Mouse (Mus musculus) hindbrain, embryonic 13.5 days (tissue): ENCODE data around the gene Mefv. TPM values are rescaled to one million over a fixed set of nuclear protein-coding genes. Genes with fewer than 3 reads are reported as not detected.

Experiments used
- ATAC-seq: fragments of 200-750 bp; cut with Nextera tagmentation; 2 replicates; pipeline ENCODE4 v1.8.0; 2017; ENCODE audit warnings: moderate TSS enrichment; ENCODE audit not compliant: low FRiP score
- H3K27ac ChIP-seq: fragments of 300-500 bp; sonication (generic); 2 replicates; pipeline ENCODE4 v1.5.1; 2015; ENCODE audit warnings: inconsistent platforms, mild to moderate bottlenecking, moderate library complexity
- H3K27me3 ChIP-seq: fragments of 300-500 bp; sonication (generic); 2 replicates; pipeline ENCODE4 v1.6.1; 2015; ENCODE audit warnings: mild to moderate bottlenecking, inconsistent platforms
- H3K36me3 ChIP-seq: fragments of 300-500 bp; sonication (generic); 2 replicates; pipeline ENCODE4 v1.6.1; 2015; ENCODE audit warnings: mild to moderate bottlenecking, inconsistent platforms
- H3K4me1 ChIP-seq: fragments of 300-500 bp; sonication (generic); replicated peaks from 2 replicates; pipeline ENCODE4 v1.6.1; 2015; ENCODE audit warnings: inconsistent platforms
- H3K4me2 ChIP-seq: fragments of 300-500 bp; sonication (generic); 2 replicates; pipeline ENCODE4 v1.6.1; 2015; ENCODE audit warnings: inconsistent platforms, mild to moderate bottlenecking, moderate library complexity
- H3K4me3 ChIP-seq: fragments of 300-500 bp; sonication (generic); 2 replicates; pipeline ENCODE4 v1.5.1; 2015; ENCODE audit warnings: mild to moderate bottlenecking, inconsistent platforms
- H3K9ac ChIP-seq: fragments of 300-500 bp; sonication (generic); 2 replicates; pipeline ENCODE4 v1.6.1; 2015; ENCODE audit warnings: mild to moderate bottlenecking, inconsistent platforms
- H3K9me3 ChIP-seq: fragments of 300-500 bp; sonication (generic); 2 replicates; pipeline ENCODE4 v1.6.1; 2016; ENCODE audit warnings: inconsistent platforms
- WGBS: fragments of 180-500 bp; shearing (Covaris S2); methylation state at CpG from one replicate; pipeline ENCODE4 v1.1.7; 2015; 5-methylcytosine and 5-hydroxymethylcytosine counted together
- polyA plus RNA-seq: library from polyadenylated mRNA; unstranded; fragments of >200 nt; fragmentation: Nextera tagmentation; extraction: Ambion mirVana; gene quantifications from 2 replicates; pipeline ENCODE4 v1.2.1, GENCODE M21; 2015

Gene Mefv
- not detected in 2 replicates for polyA plus RNA-seq

- Histone ChIP-seq H3K4me2 (no peak within 1 kb of the TSS), H3K27me3 (no peaks in the 10 kb centered on the region), H3K9me3 (no peaks in the 10 kb centered on the region), H3K36me3 (no peaks in the 10 kb centered on the region), H3K9ac (no peak within 1 kb of the TSS), H3K27ac (no peak within 1 kb of the TSS), H3K4me3 (no peak within 1 kb of the TSS), H3K4me1 (no peaks in the 10 kb centered on the region)
- 95% methylated on average over 6 of the region's 6 CpGs for WGBS
- ATAC-seq: no peak
These were observed at the start of gene Mefv for GRCm38 (mm10) chr16:3717980-3718379. TSS of gene Mefv (minus strand) at chr16:3718097.

- peaks cover 25% of the 10 kb centered on the region for H3K4me1 ChIP-seq
- peaks cover 69% of the 10 kb centered on the region for H3K36me3 ChIP-seq
- ATAC-seq: no peak
- 97% methylated on average over 3 of the region's 3 CpGs for WGBS
- peaks cover 30% of the 10 kb centered on the region for H3K9me3 ChIP-seq
- no peak overlapping the region for H3K4me3 ChIP-seq
- H3K27me3 ChIP-seq: no peaks in the 10 kb centered on the region
- H3K9ac ChIP-seq: no peak overlapping the region
- no peak overlapping the region for H3K27ac ChIP-seq
- no peak overlapping the region for H3K4me2 ChIP-seq
These were observed 31.1 kb upstream of the Mefv start for GRCm38 (mm10) chr16:3748976-3749375.

- H3K36me3 ChIP-seq: peaks cover 47% of the 10 kb centered on the region
- peaks cover 31% of the 10 kb centered on the region for H3K4me1 ChIP-seq
- H3K4me3 ChIP-seq: peak overlapping the region; percentile 81
- H3K4me2 ChIP-seq: peak overlapping the region; percentile 97
- H3K27me3 ChIP-seq: no peaks in the 10 kb centered on the region
- ATAC-seq: no peak
- peak overlapping the region; percentile 35; the same call in 1 of the 2 replicates for H3K9ac ChIP-seq
- peaks cover 27% of the 10 kb centered on the region for H3K9me3 ChIP-seq
- WGBS: 92% methylated on average over 4 of the region's 4 CpGs
- H3K27ac ChIP-seq: no peak overlapping the region
These were observed 27.8 kb upstream of the Mefv start for GRCm38 (mm10) chr16:3745656-3746055.

GRCm38 (mm10) chr16:3744186-3744700 is 26.3 kb upstream of the Mefv start:
- under 1% methylated on average over 26 of the region's 32 CpGs for WGBS
- H3K4me1 ChIP-seq: peaks cover 31% of the 10 kb centered on the region
- peak overlapping the region; percentile 81 for H3K4me3 ChIP-seq
- peak overlapping the region; percentile 97 for H3K4me2 ChIP-seq
- H3K27ac ChIP-seq: peak overlapping the region; percentile 81
- H3K27me3 ChIP-seq: peaks cover 5% of the 10 kb centered on the region; the same call in 1 of the 2 replicates
- peaks cover 33% of the 10 kb centered on the region for H3K36me3 ChIP-seq
- peaks cover 14% of the 10 kb centered on the region for H3K9me3 ChIP-seq
- H3K9ac ChIP-seq: peak overlapping the region; percentile 92
- ATAC-seq: no peak

- WGBS: under 1% methylated on average over 42 of the region's 42 CpGs
- ATAC-seq: peak; percentile 98
- peak within 1 kb of the TSS; percentile 97 for H3K4me2 ChIP-seq
- H3K36me3 ChIP-seq: peaks cover 27% of the 10 kb centered on the region
- peak within 1 kb of the TSS; percentile 92 for H3K9ac ChIP-seq
- H3K27ac ChIP-seq: peak within 1 kb of the TSS; percentile 90
- peaks cover 9% of the 10 kb centered on the region; the same call in 1 of the 2 replicates for H3K27me3 ChIP-seq
- peaks cover 8% of the 10 kb centered on the region for H3K9me3 ChIP-seq
- H3K4me3 ChIP-seq: peak within 1 kb of the TSS; percentile 81
- peaks cover 31% of the 10 kb centered on the region for H3K4me1 ChIP-seq
These were observed 25.7 kb upstream of the Mefv start, which contains the start of gene Zfp263 for GRCm38 (mm10) chr16:3743503-3744185. TSS of gene Zfp263 (plus strand) at chr16:3744093.

GRCm38 (mm10) chr16:3742466-3742865 is 24.6 kb upstream of the Mefv start:
- H3K4me1 ChIP-seq: peaks cover 31% of the 10 kb centered on the region
- H3K4me2 ChIP-seq: peak overlapping the region; percentile 97
- 93% methylated on average over 6 of the region's 6 CpGs for WGBS
- ATAC-seq: no peak
- peaks cover 9% of the 10 kb centered on the region; the same call in 1 of the 2 replicates for H3K27me3 ChIP-seq
- H3K9ac ChIP-seq: no peak overlapping the region
- H3K4me3 ChIP-seq: no peak overlapping the region
- H3K27ac ChIP-seq: no peak overlapping the region
- H3K9me3 ChIP-seq: no peaks in the 10 kb centered on the region
- peaks cover 17% of the 10 kb centered on the region for H3K36me3 ChIP-seq

GRCm38 (mm10) chr16:3733198-3733732 is 15.4 kb upstream of the Mefv start:
- no peaks in the 10 kb centered on the region for H3K4me1 ChIP-seq
- 71% methylated on average over 1 of the region's 1 CpGs for WGBS
- ATAC-seq: no peak
- H3K36me3 ChIP-seq: no peaks in the 10 kb centered on the region
- H3K9me3 ChIP-seq: no peaks in the 10 kb centered on the region
- no peak overlapping the region for H3K4me2 ChIP-seq
- H3K9ac ChIP-seq: no peak overlapping the region
- H3K4me3 ChIP-seq: no peak overlapping the region
- no peaks in the 10 kb centered on the region for H3K27me3 ChIP-seq
- no peak overlapping the region for H3K27ac ChIP-seq

GRCm38 (mm10) chr16:3732612-3733011 is 14.7 kb upstream of the Mefv start:
- 91% methylated on average over 4 of the region's 4 CpGs for WGBS
- Histone ChIP-seq H3K27me3 (no peaks in the 10 kb centered on the region), H3K4me1 (no peaks in the 10 kb centered on the region), H3K27ac (no peak overlapping the region), H3K36me3 (no peaks in the 10 kb centered on the region), H3K9ac (no peak overlapping the region), H3K4me3 (no peak overlapping the region), H3K4me2 (no peak overlapping the region), H3K9me3 (no peaks in the 10 kb centered on the region)
- ATAC-seq: no peak

GRCm38 (mm10) chr16:3727980-3728720 is 10.3 kb upstream of the Mefv start:
- H3K27ac ChIP-seq: no peak overlapping the region
- H3K4me3 ChIP-seq: no peak overlapping the region
- WGBS: 87% methylated on average over 6 of the region's 6 CpGs
- H3K9me3 ChIP-seq: no peaks in the 10 kb centered on the region
- no peak overlapping the region for H3K4me2 ChIP-seq
- no peaks in the 10 kb centered on the region for H3K36me3 ChIP-seq
- no peak overlapping the region for H3K9ac ChIP-seq
- H3K4me1 ChIP-seq: no peaks in the 10 kb centered on the region
- H3K27me3 ChIP-seq: no peaks in the 10 kb centered on the region
- ATAC-seq: no peak

GRCm38 (mm10) chr16:3723231-3723630 is 5.3 kb upstream of the Mefv start:
- H3K9me3 ChIP-seq: no peaks in the 10 kb centered on the region
- 72% methylated on average over 3 of the region's 3 CpGs for WGBS
- H3K9ac ChIP-seq: no peak overlapping the region
- no peaks in the 10 kb centered on the region for H3K4me1 ChIP-seq
- H3K27ac ChIP-seq: no peak overlapping the region
- H3K36me3 ChIP-seq: no peaks in the 10 kb centered on the region
- H3K4me2 ChIP-seq: no peak overlapping the region
- H3K4me3 ChIP-seq: no peak overlapping the region
- ATAC-seq: no peak
- H3K27me3 ChIP-seq: no peaks in the 10 kb centered on the region

GRCm38 (mm10) chr16:3714731-3715130 is 3.2 kb downstream of the Mefv start:
- 94% methylated on average over 2 of the region's 2 CpGs for WGBS
- Histone ChIP-seq H3K27me3 (no peaks in the 10 kb centered on the region), H3K9ac (no peak overlapping the region)

GRCm38 (mm10) chr16:3706680-3707079 is 11.2 kb downstream of the Mefv start:
- no peaks in the 10 kb centered on the region for H3K4me1 ChIP-seq
- H3K27me3 ChIP-seq: no peaks in the 10 kb centered on the region
- 91% methylated on average over 6 of the region's 6 CpGs for WGBS
- H3K9me3 ChIP-seq: peaks cover 4% of the 10 kb centered on the region; the same call in 1 of the 2 replicates
- no peak overlapping the region for H3K4me3 ChIP-seq
- no peak overlapping the region for H3K27ac ChIP-seq
- H3K9ac ChIP-seq: no peak overlapping the region
- H3K4me2 ChIP-seq: no peak overlapping the region
- H3K36me3 ChIP-seq: no peaks in the 10 kb centered on the region
- no peak for ATAC-seq

More at GRCm38 (mm10) chr16:3714731-3715130, 3.2 kb downstream of the Mefv start:
- no peaks in the 10 kb centered on the region for H3K9me3 ChIP-seq
- no peaks in the 10 kb centered on the region for H3K36me3 ChIP-seq
- H3K4me1 ChIP-seq: no peaks in the 10 kb centered on the region
- no peak overlapping the region for H3K27ac ChIP-seq
- no peak for ATAC-seq
- H3K4me2 ChIP-seq: no peak overlapping the region
- no peak overlapping the region for H3K4me3 ChIP-seq
